Mouse (Mus musculus) frontal cortex, postnatal 36 days (tissue): ENCODE data around the gene Kcnq1.
A peak's percentile ranks its signal among the peaks of the same experiment; 100 is the strongest.

ENCODE experiments used
- DNase-seq, 2 experiments: peaks; one replicate each; pipeline ENCODE4 v3.0.0; 2022; ENCODE audit warnings: low spot score in 2 of 2

Kcnq1 gene

GRCm38 (mm10) chr7:143136125-143136524 lies 30.0 kb downstream of the Kcnq1 start:
- no peak for DNase-seq

GRCm38 (mm10) chr7:143136561-143136960 lies 30.4 kb downstream of the Kcnq1 start:
- DNase-seq = no peak

DNA sequence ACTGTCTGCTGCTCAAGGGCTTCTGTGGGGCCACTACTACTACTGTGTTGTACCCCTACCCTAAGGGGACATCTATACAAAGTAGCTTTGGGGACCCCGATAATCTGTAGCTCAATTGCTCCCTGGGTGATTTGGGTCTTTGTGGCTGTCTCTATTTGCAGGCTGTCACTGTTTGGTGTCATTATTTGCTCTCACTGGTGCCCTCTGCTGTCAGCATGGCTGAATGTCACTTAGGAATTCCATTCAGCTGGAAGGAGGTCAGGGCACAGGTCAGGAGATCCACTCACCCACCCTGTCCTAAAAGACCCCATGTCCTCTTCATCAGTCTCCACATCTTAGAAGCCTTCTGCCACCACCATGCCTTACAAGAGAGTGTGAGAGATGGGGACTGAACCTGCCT lies 32.6 kb downstream of the Kcnq1 start:
- DNase-seq = peak; percentile 48 to 55

GRCm38 (mm10) chr7:143139932-143140331 lies 33.8 kb downstream of the Kcnq1 start:
- DNase-seq = no peak

DNA sequence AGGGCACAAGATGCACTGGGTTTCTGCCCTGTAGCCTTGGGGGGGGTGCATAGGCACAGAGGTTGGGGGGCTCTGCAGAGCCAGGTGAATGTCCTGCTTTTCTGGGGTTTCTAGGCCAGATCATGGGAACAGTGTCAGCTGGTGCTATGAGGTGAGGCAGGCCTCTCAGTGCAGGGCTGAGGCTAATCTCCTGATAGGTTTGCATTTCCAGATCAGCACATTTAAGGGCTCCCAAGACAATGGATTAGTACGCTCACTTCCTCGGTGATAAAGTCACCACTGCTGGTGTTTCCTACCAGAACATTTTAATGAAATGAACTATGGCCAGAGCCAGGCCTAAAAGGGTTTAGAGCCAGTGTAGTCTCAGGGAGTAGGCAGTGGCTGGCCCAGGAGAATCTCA lies 36.5 kb downstream of the Kcnq1 start:
- no peak for DNase-seq

- no peak for DNase-seq
These were observed 40.9 kb downstream of the Kcnq1 start for GRCm38 (mm10) chr7:143147015-143147414.

- DNase-seq = peak; percentile 17 to 51
These were observed 45.0 kb downstream of the Kcnq1 start for GRCm38 (mm10) chr7:143151171-143151570.

- DNase-seq = no peak
These were observed 46.2 kb downstream of the Kcnq1 start for GRCm38 (mm10) chr7:143152350-143152749.

DNA sequence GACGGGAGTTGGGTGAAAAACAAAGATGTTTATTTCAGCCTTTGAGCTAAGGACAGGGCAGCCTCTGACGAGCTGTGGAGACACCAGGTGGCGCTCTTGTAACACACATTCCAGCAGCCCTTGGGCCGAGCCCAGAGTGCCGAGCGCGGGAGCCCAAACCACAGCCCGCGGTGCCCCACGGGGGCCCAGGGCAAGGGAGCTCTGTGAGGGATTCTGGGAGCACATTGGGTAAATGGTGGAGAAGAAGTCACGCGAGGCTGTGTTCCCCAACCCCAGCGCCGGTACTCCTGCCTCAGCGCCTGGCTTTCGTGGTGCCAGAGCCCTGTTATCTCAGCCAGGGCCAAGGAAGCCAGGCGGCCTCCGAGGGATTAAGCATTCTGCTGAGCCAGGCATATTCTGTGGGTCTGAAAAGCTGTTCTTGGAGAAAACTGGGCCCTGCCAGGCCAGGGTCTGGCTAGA lies 47.8 kb downstream of the Kcnq1 start:
- DNase-seq = peak; percentile 85 to 87

- DNase-seq = no peak
These were observed 48.3 kb downstream of the Kcnq1 start for GRCm38 (mm10) chr7:143154458-143154871.

DNA sequence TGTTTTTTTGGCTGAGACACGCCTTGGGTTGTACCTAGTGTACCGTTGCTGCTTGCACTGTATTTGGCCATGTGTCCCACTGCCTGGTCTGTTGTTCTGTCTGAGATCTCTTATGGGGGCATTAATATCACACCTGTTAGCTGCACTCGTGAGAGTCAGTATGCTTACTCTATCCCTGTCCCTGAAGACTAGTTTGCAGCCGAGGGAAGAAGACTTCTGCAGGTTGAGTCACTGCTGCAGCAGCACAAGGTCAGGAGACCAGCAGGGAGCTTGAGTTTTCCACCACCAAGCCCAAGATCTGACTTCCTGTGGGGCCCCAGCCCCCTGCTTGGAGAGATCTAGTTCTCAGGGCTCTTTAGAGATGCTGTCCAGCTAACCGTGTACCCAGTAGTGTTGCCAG lies 49.1 kb downstream of the Kcnq1 start:
- no peak for DNase-seq

- DNase-seq = no peak
These were observed 52.7 kb downstream of the Kcnq1 start for GRCm38 (mm10) chr7:143158690-143159425.

DNA sequence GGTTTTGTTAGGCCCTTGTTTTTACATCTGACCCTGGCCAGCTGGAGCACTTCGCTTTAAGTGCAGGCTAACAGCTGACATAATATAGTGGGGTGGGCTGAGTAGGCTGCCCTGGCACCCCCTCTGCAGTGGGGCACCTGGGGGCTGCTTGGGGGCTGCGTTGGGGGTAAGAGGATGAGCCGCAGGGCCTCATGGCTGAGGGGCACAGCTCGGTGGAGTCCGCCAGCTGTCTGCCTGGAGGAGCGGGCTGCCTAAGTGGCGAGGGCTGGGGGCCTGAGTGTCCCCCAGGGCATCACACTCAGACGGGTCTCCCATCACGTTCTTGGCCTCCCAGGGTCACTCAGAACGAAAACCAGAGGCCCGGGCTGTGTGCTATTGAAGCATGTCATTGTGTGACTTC lies 53.3 kb downstream of the Kcnq1 start:
- DNase-seq = no peak

DNA sequence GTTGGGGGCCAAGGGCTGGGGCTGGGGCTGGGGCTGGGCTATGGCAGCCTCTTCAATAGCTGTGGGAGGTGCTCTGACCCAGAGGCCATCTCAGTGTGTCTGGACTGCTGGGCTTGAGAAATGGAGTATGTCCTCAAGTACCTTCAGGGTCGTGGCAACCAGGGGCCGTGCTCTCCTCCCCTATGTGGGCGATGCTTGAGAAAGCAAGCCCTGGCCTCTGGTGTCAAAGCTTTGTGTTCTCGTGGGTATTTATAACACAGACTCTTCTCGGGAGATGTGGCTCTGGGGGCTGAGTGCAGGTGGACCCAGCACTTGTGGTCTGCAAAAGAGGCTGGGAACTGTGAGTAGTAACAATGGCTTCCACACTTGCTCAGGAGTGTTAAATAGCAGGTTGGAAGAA lies 53.9 kb downstream of the Kcnq1 start:
- DNase-seq = no peak

GRCm38 (mm10) chr7:143162051-143162450 lies 55.9 kb downstream of the Kcnq1 start:
- no peak for DNase-seq

GRCm38 (mm10) chr7:143164074-143164473 lies 57.9 kb downstream of the Kcnq1 start:
- DNase-seq = no peak

- DNase-seq = no peak
These were observed 59.6 kb downstream of the Kcnq1 start for GRCm38 (mm10) chr7:143165687-143166265.

- DNase-seq = no peak
These were observed 61.1 kb downstream of the Kcnq1 start for GRCm38 (mm10) chr7:143167275-143167674.

GRCm38 (mm10) chr7:143169371-143169770 lies 63.2 kb downstream of the Kcnq1 start:
- DNase-seq = no peak

GRCm38 (mm10) chr7:143172914-143173547 lies 66.9 kb downstream of the Kcnq1 start:
- DNase-seq = no peak

- DNase-seq = no peak
These were observed 68.5 kb downstream of the Kcnq1 start for GRCm38 (mm10) chr7:143174633-143175032.

DNA sequence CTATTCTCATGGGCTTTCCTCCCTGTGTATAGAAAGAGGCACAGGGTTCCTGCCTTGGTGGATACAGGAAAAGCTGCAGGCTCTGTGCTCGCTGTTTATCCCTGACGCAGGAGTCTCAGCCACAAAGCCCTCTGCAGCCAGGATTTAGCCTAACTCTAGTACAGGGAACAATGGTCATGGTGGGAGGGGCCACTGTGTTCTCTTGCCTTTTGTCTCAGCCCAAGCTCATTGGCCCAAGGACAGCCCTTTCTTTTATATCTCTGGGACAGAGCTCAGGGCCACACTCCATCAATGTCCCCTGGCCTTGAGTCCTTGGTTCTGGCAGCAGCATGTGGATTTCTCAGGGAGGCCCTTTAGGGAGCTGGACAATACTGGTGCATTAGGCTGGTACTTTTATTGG lies 72.7 kb downstream of the Kcnq1 start:
- DNase-seq = no peak

DNA sequence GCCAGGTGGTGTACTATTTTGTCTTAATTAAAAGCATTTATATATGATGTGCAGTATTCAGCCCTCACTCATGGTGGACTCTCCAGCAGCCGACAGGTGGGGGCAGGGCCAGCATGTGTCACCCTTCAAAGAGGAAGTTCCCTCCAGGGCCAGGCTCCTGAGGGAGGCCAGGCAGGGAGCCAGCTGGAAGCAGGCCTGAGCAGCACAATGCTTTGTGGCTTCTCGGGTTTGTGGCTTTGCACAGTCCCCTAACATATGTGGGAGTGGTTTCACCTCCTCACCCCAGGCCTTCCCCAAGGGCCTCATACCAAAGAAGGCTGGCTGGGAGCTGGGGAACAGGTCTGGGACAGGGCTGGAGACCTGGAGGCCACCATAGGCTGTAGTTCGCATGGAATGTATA lies 74.6 kb downstream of the Kcnq1 start:
- DNase-seq = no peak
